Mouse (Mus musculus) left cerebral cortex, adult 8-10 months (tissue): ENCODE results near the gene Pcbp3. TPM values are rescaled to one million over a fixed set of nuclear protein-coding genes. Genes with fewer than 3 reads are reported as not detected.

ENCODE experiments used
- DNase-seq, 2 experiments: peaks; one replicate each; pipeline ENCODE4 v3.0.0; 2022; ENCODE audit warnings: low spot score in 2 of 2
- total RNA-seq, 4 experiments: library from RNA; stranded (reverse); gene quantifications; 2 replicates each; pipeline ENCODE4 v1.2.4; 2022

The Pcbp3 gene
- total RNA-seq, 4 experiments from 2014 or later, result 62.1 to 75.2 (median 68.7) TPM

DNA sequence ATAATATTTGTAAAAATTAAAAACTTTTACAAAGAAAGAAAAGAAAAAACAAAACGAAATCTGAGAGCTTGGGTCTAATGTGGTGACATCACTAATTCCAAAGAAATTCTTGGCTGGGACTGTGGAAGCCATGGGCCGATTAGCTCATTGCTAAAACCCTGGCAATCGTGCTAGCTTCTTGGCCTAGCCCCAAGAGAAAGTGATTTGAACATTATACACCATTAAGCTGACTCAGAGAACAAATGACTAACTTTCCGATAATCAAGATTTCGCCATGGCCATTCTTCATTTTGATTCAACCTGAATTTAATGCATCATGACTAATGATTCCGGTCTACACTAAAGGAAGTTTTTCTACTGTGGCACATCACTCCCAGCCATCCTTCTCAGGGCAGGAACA is 30.6 kb downstream of the Pcbp3 start:
- no peak for DNase-seq

GRCm38 (mm10) chr10:76924441-76924840 is 37.2 kb downstream of the Pcbp3 start:
- no peak for DNase-seq

GRCm38 (mm10) chr10:76918086-76918485 is 43.6 kb downstream of the Pcbp3 start:
- no peak for DNase-seq

DNA sequence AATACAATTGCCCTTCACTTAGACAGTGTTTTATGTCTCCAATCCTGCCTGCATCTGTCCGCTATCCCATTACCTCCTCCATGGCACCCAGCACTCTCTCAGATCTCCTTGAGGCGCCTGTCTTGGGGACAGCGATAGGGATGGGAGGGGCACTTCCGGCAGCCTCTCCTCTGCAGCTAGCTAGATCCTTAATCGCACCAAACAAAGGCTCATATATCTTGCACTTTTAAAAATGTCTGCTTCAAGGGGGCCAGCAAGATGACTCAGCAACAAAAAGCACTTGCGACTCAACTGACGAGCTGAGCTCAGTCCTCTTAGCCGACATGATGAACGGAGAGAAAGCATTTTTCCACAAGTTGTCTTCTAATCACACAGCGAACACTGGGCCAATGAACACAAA is 55.3 kb downstream of the Pcbp3 start:
- no peak for DNase-seq

DNA sequence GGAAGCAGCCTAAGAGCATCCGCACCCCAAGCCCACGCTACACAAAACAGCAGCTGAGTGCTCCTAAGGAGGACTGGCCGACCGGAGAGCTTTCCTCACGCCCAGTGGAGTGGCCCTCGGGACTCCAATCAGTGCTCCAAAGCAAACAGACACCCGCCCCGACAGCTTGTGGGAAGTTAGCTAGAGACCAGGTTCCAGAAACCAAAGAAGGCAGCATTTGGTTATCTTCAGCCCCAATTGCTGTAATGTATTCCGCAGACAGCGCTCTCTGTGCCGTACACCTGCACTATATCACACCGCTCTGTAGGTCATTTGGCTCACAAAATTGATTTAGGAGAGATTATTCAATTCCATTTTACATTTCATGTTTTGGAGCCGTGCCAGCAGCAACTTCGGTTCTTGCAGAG is 55.7 kb downstream of the Pcbp3 start:
- DNase-seq, result no peak

GRCm38 (mm10) chr10:76903694-76904093 is 58.0 kb downstream of the Pcbp3 start:
- DNase-seq, result no peak

DNA sequence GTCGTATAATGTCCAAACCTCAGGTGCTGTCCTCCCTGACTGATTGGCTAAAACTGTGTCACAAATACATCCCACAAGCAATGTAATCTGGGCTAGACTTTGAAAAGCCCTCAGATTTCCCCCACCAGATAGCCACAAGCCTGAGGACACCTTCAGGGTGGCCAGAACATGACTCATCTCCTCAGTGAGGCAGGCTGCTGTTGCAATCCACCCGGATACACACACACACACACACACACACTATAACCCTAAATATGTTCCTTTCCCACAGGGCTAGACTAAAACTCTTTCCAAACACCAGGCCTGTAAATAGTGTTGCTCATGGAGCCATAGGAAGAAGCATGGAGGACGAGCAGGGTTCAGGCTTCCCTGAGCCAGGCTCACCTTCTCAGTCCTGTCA is 58.6 kb downstream of the Pcbp3 start:
- DNase-seq, result no peak

GRCm38 (mm10) chr10:76902588-76902987 is 59.1 kb downstream of the Pcbp3 start:
- no peak for DNase-seq

DNA sequence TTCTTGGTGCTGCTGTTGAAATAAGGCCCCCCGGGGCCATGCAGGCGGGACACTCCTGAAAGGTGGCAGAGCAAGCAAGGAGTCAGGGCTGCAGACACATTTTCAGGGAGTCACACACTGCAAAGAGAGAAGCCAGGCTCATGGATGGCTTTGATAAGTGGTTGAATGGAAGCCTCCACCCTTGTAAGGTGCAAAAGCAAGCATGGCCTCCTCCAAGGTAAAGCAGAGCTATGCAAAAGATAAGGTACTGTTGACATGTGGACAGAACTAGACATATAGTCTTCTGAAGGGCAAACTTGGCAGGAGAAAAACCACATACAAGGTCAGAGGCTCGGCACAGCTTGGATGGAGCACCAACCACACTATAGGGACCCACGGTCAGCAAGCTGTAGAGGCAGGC is 63.3 kb downstream of the Pcbp3 start:
- no peak for DNase-seq

- no peak for DNase-seq
Observed at GRCm38 (mm10) chr10:76891456-76891855, 70.2 kb downstream of the Pcbp3 start.

- DNase-seq, result no peak
Observed at GRCm38 (mm10) chr10:76883442-76884244, 78.0 kb downstream of the Pcbp3 start.

GRCm38 (mm10) chr10:76882644-76883441 is 78.8 kb downstream of the Pcbp3 start:
- DNase-seq, result no peak

DNA sequence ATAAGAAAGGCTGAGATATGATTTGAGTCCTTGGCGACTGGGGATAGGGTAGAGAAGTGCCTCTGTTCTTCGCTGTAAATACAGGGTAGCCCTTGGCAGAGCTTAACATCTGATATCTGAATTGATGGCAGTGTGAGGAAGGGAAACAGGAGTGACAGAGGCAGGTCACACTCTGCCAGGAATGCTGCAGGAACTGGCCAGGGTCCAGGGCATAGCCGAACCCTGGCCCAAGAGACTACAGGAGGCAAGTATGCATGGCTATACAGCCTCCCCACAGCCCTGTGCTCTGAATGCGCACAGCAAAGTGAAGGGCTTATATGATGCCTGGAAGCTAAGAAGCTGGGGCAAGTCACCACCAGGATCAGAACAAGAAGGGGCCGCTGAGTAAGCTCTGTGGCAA is 79.8 kb downstream of the Pcbp3 start:
- DNase-seq, result no peak

GRCm38 (mm10) chr10:76875310-76875709 is 86.4 kb downstream of the Pcbp3 start:
- no peak for DNase-seq

GRCm38 (mm10) chr10:76874879-76875278 is 86.8 kb downstream of the Pcbp3 start:
- no peak for DNase-seq

DNA sequence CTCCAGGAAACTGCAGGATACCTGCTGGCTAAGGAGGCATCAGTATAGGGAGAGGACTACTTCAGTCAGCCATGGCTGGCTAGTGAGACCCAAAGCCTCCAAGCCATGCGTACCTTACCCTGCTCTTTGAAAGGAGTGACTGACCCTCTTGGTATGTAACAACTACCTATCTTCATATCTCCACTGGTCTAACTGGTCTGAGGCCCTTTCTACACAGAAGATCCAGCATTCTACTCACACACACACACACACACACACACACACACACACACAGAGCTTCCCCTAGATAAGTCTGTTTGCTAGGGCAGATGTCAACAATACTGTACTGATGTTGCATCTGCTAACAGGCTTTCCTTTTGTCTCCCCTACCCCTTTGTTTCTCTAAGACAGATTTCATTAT is 87.3 kb downstream of the Pcbp3 start:
- no peak for DNase-seq

DNA sequence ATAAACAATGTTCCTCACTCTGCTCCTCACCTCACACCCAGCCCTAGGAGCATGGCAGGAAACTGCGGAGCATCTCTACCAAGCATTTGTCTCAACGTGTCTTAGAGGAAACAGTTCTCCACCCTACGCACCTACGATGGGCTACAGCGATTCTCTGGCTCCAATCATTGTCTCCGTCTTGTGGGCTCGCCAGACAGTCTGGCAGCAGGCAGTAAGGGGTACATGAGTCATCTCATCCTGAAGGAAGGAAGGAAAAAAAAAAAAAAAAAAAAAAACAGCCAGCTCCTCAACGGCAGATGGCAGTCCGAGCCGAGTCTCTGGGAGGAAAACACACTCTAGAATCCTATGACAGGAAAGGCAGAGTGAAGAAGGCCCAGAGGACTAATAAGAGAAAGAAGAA is 87.7 kb downstream of the Pcbp3 start:
- DNase-seq, result peak in 1 of 2 experiments; percentile 54

GRCm38 (mm10) chr10:76872736-76873135 is 89.0 kb downstream of the Pcbp3 start:
- no peak for DNase-seq

DNA sequence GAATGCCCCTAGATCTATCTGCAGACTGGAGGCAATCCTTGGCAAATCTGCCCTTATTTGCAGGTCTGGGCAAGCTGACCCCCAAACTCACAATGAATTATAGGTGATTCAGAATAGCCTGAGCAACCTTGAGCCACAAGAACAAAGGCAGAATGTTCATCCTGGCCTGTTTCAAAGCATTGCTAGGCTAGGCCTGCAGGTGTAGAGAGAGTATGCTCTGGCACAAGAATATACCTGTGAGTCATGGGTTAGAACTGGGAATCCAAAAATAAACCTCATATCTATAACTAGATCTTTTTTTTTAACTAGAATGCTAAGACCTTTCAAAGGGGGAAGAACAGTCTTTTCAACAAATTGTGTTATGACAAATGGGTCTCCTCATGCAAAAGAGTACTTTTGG is 95.8 kb downstream of the Pcbp3 start:
- no peak for DNase-seq

DNA sequence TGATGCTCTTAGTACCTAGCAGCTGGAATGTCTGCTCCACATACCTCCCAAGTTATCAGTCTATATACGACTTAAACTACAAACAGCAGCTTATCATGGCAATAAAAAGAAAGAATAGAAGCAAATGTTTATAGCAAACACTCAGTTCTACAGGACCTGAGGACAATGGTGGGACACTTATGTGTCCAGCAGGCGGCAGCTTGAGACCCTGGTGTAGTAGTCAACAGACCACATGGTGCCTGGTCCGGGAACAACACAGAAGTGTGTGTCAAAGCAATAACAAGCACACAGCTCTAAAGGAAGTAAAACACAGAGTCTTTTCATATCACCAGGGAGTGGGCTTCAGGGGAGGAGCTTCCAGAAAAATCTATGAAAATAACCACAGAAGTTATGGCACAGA is 100.7 kb downstream of the Pcbp3 start:
- DNase-seq, result no peak

DNA sequence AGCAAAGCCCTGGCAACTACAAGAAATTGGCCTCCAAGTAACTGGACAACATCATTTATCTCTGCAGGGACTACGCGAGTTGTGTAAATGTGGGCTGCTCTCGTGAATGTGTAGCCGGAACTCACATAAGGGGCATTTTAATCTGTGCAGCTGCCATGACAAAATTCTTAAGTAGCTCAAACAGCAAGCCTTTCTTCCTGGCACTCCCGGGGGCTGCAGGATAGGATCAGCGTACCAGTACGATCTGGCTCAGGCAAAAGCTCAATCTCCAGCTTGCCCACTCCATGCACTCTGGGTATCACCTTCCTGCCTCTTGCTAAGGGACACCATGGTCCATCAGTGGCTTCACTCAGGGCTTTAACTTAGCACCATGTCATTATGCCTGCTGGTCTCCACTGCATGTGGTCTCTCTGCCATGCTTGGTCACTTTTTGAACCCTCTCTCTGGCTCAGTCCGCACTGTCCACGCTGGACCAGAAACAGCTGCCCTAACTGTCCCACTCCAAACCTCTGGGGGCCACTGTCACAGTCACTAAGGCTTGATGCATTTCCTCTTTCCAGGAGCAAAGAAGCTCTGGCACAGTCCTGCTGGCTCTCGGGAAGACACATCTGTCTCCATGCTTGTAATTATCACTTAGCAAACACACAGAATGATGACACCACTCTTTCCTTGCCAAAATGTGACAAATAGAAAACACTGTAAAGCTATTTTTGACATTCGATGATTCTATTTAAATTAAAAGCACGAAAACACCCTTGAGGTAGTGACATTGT is 102.1 kb downstream of the Pcbp3 start:
- DNase-seq, result no peak

DNA sequence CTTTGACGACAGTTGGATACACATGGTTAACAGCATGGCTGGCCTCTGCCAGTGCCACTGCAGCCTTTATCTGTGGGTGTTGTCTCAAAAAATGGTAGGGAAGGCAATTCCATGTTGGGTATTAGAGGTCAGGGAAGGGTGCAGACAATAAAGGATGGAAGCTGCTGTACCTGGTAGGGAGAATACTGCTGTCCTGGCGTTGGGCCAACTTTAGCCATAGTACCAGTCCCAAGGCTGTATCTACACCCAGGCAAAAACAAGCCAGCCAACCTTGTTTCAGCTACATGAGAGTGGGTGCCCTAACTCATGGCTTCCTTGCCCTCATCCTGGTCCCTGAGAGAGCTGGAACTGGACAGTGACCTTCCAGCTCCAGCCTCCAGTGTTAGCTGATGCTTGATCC is 103.8 kb downstream of the Pcbp3 start:
- DNase-seq, result no peak
